Mouse (Mus musculus) small intestine, adult 2 months (tissue): ENCODE results near the gene Slc7a10.

Experiments used
- CTCF ChIP-seq: fragments of 200-500 bp; IDR thresholded peaks from 2 replicates; pipeline ENCODE4 v1.5.1; 2012; ENCODE audit warnings: low read depth, mild to moderate bottlenecking, control low read depth, inconsistent platforms, low read length, moderate library complexity, mixed read lengths; ENCODE audit not compliant: insufficient replicate concordance, insufficient read length; ENCODE audit errors: extremely low read depth
- POLR2A ChIP-seq: fragments of 200-500 bp; IDR thresholded peaks from 2 replicates; pipeline ENCODE4 v1.6.1; 2012; ENCODE audit warnings: low read depth, mild to moderate bottlenecking, control low read depth, inconsistent platforms, low read length, moderate library complexity

DNA sequence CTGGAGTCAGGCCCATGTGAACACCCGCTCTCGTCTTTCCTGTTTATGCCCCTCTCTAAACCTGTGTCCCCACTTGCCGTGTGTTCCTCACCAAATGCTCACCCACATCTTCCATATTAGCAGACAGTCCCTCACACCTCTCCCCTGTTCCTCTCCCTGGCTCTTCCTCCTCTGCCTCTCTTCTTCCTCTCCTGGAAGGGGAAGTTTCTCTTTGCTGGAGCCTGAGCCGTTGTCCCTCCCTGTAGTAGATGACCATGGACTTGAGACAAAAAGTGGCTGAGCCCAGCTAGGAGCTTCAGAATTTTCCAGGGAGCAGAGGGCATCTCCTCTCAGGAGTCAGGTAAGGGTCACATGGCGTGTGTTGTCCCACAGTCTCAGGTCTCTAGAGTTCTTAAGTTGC is 19.2 kb upstream of the Slc7a10 start:
- TF ChIP-seq CTCF (no peak), POLR2A (no peak)
